Comparison of ENCODE assay signal across 8 mouse cellular contexts in the genomic region with DNA sequence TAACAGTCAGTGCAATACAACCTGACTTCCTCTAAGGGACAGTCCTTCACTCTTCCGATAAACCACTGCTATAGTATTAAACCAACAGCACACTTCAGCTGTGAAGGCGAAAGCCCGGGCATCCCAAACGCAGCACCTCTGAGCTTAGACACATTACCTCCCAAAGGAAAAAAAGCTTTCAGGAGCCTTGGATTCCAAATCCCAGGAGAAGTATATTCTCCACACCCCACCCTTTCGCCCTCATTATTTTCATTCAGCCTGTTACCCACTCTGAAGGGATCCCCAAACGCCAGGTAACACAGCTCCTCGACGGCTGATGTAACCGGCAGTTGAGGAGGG. TPM values are rescaled to one million over a fixed set of nuclear protein-coding genes. Genes with fewer than 3 reads are reported as not detected.
DNase-seq lines count a peak whose midpoint lies in the region; ATAC-seq lines count a peak whose summit lies in the region.

No protein-coding gene starts in this region.

- peak overlapping the region; percentile 99 for H3K27ac ChIP-seq in lung, embryonic 16.5 days (ENCODE audit: low read length)
- peak overlapping the region; percentile 100 for H3K27ac ChIP-seq in limb, embryonic 10.5 days
- H3K27ac ChIP-seq in neural tube, embryonic 15.5 days (replicated peaks): peak overlapping the region; percentile 97

- H3K9ac ChIP-seq in lung, embryonic 16.5 days (ENCODE audit: low read length): peak overlapping the region; percentile 99
- H3K9ac ChIP-seq in neural tube, embryonic 15.5 days (replicated peaks): peak overlapping the region; percentile 100

- peaks cover 43% of the 10 kb centered on the region for H3K36me3 ChIP-seq in lung, embryonic 16.5 days (ENCODE audit: control insufficient read depth, insufficient read depth, low read length)
- H3K36me3 ChIP-seq in limb, embryonic 10.5 days: peaks cover 50% of the 10 kb centered on the region
- peaks cover 45% of the 10 kb centered on the region for H3K36me3 ChIP-seq in neural tube, embryonic 15.5 days

- DNase-seq in lung, postnatal 25 days (ENCODE audit: low spot score): no peak
- DNase-seq in limb, embryonic 10.5 days (ENCODE audit: low spot score): no peak
- DNase-seq in left cerebral cortex, postnatal 36 days (ENCODE audit: low spot score in 2 of 2): no peak
- DNase-seq in urinary bladder, adult 18-20 months (ENCODE audit: low spot score in 2 of 2): no peak
- no peak for DNase-seq in kidney, adult 8-10 months

- no peaks in the 10 kb centered on the region for H3K9me3 ChIP-seq in lung, embryonic 16.5 days (ENCODE audit: control insufficient read depth, low read length)
- no peaks in the 10 kb centered on the region for H3K9me3 ChIP-seq in limb, embryonic 10.5 days (replicated peaks)
- H3K9me3 ChIP-seq in neural tube, embryonic 15.5 days (replicated peaks): no peaks in the 10 kb centered on the region

- no peak for ATAC-seq in lung, embryonic 16.5 days (ENCODE audit: low read depth)
- ATAC-seq in erythroblast, adult 5-6 weeks (replicated peaks; ENCODE audit: low FRiP score, poor library complexity, severe bottlenecking): peak; percentile 34
- no peak for ATAC-seq in neural tube, embryonic 15.5 days (ENCODE audit: low FRiP score)

- intact Hi-C loops in left cerebral cortex, postnatal 36 days (cut with DNase I): loop anchor here (1.0 to 5.0 kb wide), 3 partner anchors 14 to 229 kb away; partner anchors contain the start of genes Rabep2, Sbk1 and Tufm

- peak overlapping the region; percentile 86 for H3K4me2 ChIP-seq in lung, embryonic 16.5 days (ENCODE audit: low read depth, low read length)
- H3K4me2 ChIP-seq in neural tube, embryonic 15.5 days: peak overlapping the region; percentile 80

- peaks cover 12% of the 10 kb centered on the region for H3K4me1 ChIP-seq in lung, embryonic 16.5 days (replicated peaks; ENCODE audit: control insufficient read depth, insufficient read depth, low read length)
- H3K4me1 ChIP-seq in limb, embryonic 10.5 days: peaks cover 14% of the 10 kb centered on the region
- peaks cover 29% of the 10 kb centered on the region for H3K4me1 ChIP-seq in neural tube, embryonic 15.5 days

- H3K4me3 ChIP-seq in lung, embryonic 16.5 days (ENCODE audit: low read length): peak overlapping the region; percentile 90
- peak overlapping the region; percentile 100 for H3K4me3 ChIP-seq in limb, embryonic 10.5 days
- H3K4me3 ChIP-seq in neural tube, embryonic 15.5 days (replicated peaks): peak overlapping the region; percentile 76

- 3% methylated on average over 9 of the region's 9 CpGs for WGBS in lung, embryonic 16.5 days
- 5% methylated on average over 9 of the region's 9 CpGs for WGBS in limb, embryonic 10.5 days
- WGBS in neural tube, embryonic 15.5 days: 4% methylated on average over 9 of the region's 9 CpGs

- no peaks in the 10 kb centered on the region for H3K27me3 ChIP-seq in lung, embryonic 16.5 days (ENCODE audit: control insufficient read depth, insufficient read depth, low read depth, low read length)
- no peaks in the 10 kb centered on the region for H3K27me3 ChIP-seq in limb, embryonic 10.5 days (ENCODE audit: low read depth, poor library complexity, severe bottlenecking)
- no peaks in the 10 kb centered on the region for H3K27me3 ChIP-seq in neural tube, embryonic 15.5 days (replicated peaks)

RNA-seq across cellular contexts. Expression of gene Atxn2l, which starts 1.6 kb away (rescaled TPM):
- polyA plus RNA-seq in lung, embryonic 16.5 days (2015; fragmentation: Nextera tagmentation; extraction: Ambion mirVana): 36.0 and 38.5 TPM in 2 replicates
- total RNA-seq in erythroblast, adult 5-6 weeks (2015; ENCODE audit: low replicate concordance): 35.2 and 47.2 TPM in 2 replicates
- 28.8 and 35.0 TPM in 2 replicates for total RNA-seq in erythroblast, adult 5-6 weeks (2017; ENCODE audit: low replicate concordance)
- 60.6 and 62.5 TPM in 2 replicates for polyA plus RNA-seq in limb, embryonic 10.5 days (2016; fragmentation: Nextera tagmentation; extraction: Ambion mirVana)
- 66.0 and 69.5 TPM in 2 replicates for polyA plus RNA-seq in neural tube, embryonic 15.5 days (2015; fragmentation: Nextera tagmentation; extraction: Ambion mirVana)
- total RNA-seq in left cerebral cortex, postnatal 36 days (2021): 100 to 1,000 TPM; 102 to 144 TPM

RNA-seq across cellular contexts. Expression of gene Tufm, which starts 14.5 kb away (rescaled TPM):
- polyA plus RNA-seq in lung, embryonic 16.5 days (2015; fragmentation: Nextera tagmentation; extraction: Ambion mirVana): 106 and 112 TPM in 2 replicates
- 11.3 and 12.5 TPM in 2 replicates for total RNA-seq in erythroblast, adult 5-6 weeks (2015; ENCODE audit: low replicate concordance)
- 7.3 and 8.2 TPM in 2 replicates for total RNA-seq in erythroblast, adult 5-6 weeks (2017; ENCODE audit: low replicate concordance)
- 182 and 207 TPM in 2 replicates for polyA plus RNA-seq in limb, embryonic 10.5 days (2016; fragmentation: Nextera tagmentation; extraction: Ambion mirVana)
- 139 and 147 TPM in 2 replicates for polyA plus RNA-seq in neural tube, embryonic 15.5 days (2015; fragmentation: Nextera tagmentation; extraction: Ambion mirVana)
- total RNA-seq in left cerebral cortex, postnatal 36 days (2021): 10 to 100 TPM; 77.2 to 81.6 TPM

RNA-seq across cellular contexts. Expression of gene Sh2b1, which starts 26.4 kb away (rescaled TPM):
- polyA plus RNA-seq in lung, embryonic 16.5 days (2015; fragmentation: Nextera tagmentation; extraction: Ambion mirVana): 47.2 and 48.5 TPM in 2 replicates
- 4.0 and 7.7 TPM in 2 replicates for total RNA-seq in erythroblast, adult 5-6 weeks (2015; ENCODE audit: low replicate concordance)
- 6.6 and 19.6 TPM in 2 replicates for total RNA-seq in erythroblast, adult 5-6 weeks (2017; ENCODE audit: low replicate concordance)
- 55.1 and 62.5 TPM in 2 replicates for polyA plus RNA-seq in limb, embryonic 10.5 days (2016; fragmentation: Nextera tagmentation; extraction: Ambion mirVana)
- polyA plus RNA-seq in neural tube, embryonic 15.5 days (2015; fragmentation: Nextera tagmentation; extraction: Ambion mirVana): 69.4 and 69.6 TPM in 2 replicates
- 10 to 100 TPM; 68.5 to 73.5 TPM for total RNA-seq in left cerebral cortex, postnatal 36 days (2021)

RNA-seq across cellular contexts. Expression of gene Atp2a1, which starts 38.7 kb away (rescaled TPM):
- 5.1 and 33.6 TPM in 2 replicates for polyA plus RNA-seq in lung, embryonic 16.5 days (2015; fragmentation: Nextera tagmentation; extraction: Ambion mirVana)
- total RNA-seq in erythroblast, adult 5-6 weeks (2015; ENCODE audit: low replicate concordance): not detected in 2 replicates
- total RNA-seq in erythroblast, adult 5-6 weeks (2017; ENCODE audit: low replicate concordance): not detected in 2 replicates
- polyA plus RNA-seq in limb, embryonic 10.5 days (2016; fragmentation: Nextera tagmentation; extraction: Ambion mirVana): 0.59 and 5.3 TPM in 2 replicates
- 6.5 and 12.7 TPM in 2 replicates for polyA plus RNA-seq in neural tube, embryonic 15.5 days (2015; fragmentation: Nextera tagmentation; extraction: Ambion mirVana)
- under 1 TPM in 1 of 2 experiments, not detected in 1; 0.54 TPM for total RNA-seq in left cerebral cortex, postnatal 36 days (2021)
